8 mouse cellular contexts compared by ENCODE assay signal in genomic region chr11:32693431-32694141, GRCm38 (mm10). TPM values are rescaled to one million over a fixed set of nuclear protein-coding genes. Genes with fewer than 3 reads are reported as not detected.
DNase-seq lines count a peak whose midpoint lies in the region; ATAC-seq lines count a peak whose summit lies in the region.
"Had no signal": no experiment of that assay in that cellular context is flagged by ENCODE, and none has a peak within 500 bp of the region (broad histone marks: within the 10 kb centered on the region; RNA-seq: fewer than 3 reads in every experiment).

No protein-coding gene starts in this region.

- no peak overlapping the region for H3K4me3 ChIP-seq in intestine, embryonic 14.5 days (ENCODE audit: low read depth, low read length)
- H3K4me3 ChIP-seq: embryonic facial prominence, embryonic 15.5 days had no signal

- no peaks in the 10 kb centered on the region for H3K36me3 ChIP-seq in intestine, embryonic 14.5 days (ENCODE audit: control insufficient read depth, insufficient read depth, low read length)
- H3K36me3 ChIP-seq: embryonic facial prominence, embryonic 15.5 days had no signal

- H3K9me3 ChIP-seq in intestine, embryonic 14.5 days (ENCODE audit: control insufficient read depth, low read length) = no peaks in the 10 kb centered on the region
- H3K9me3 ChIP-seq: embryonic facial prominence, embryonic 15.5 days had no signal

- H3K27me3 ChIP-seq in intestine, embryonic 14.5 days (replicated peaks; ENCODE audit: control insufficient read depth, insufficient read depth, low read length) = no peaks in the 10 kb centered on the region
- H3K27me3 ChIP-seq: embryonic facial prominence, embryonic 15.5 days had no signal

- peak; percentile 34 for DNase-seq in kidney, adult 9 months
- DNase-seq in kidney, postnatal 25 days = no peak
- peak; percentile 45 for DNase-seq in CD4-positive, CD25-positive, alpha-beta regulatory T cell, adult 2 months (ENCODE audit: low read depth, low spot score)
- peak; percentile 70 for DNase-seq in NIH3T3 (ENCODE audit: low read depth)
- DNase-seq in intestine, embryonic 14.5 days (ENCODE audit: low spot score) = no peak
- DNase-seq in urinary bladder, adult 2 months (ENCODE audit: low spot score) = no peak
- no peak for DNase-seq in thymus, postnatal 36 days

- H3K4me1 ChIP-seq in intestine, embryonic 14.5 days (replicated peaks; ENCODE audit: control insufficient read depth, insufficient read depth, low read length) = peaks cover 19% of the 10 kb centered on the region

- no peak overlapping the region for H3K9ac ChIP-seq in intestine, embryonic 14.5 days (ENCODE audit: low read length)
- H3K9ac ChIP-seq: embryonic facial prominence, embryonic 15.5 days had no signal

- H3K4me2 ChIP-seq in intestine, embryonic 14.5 days (ENCODE audit: low read length) = no peak overlapping the region
- H3K4me2 ChIP-seq: embryonic facial prominence, embryonic 15.5 days had no signal

- no peak overlapping the region for H3K27ac ChIP-seq in intestine, embryonic 14.5 days (ENCODE audit: low read depth)

- ATAC-seq in intestine, embryonic 14.5 days (replicated peaks; ENCODE audit: low FRiP score, low TSS enrichment, low read depth) = peak; percentile 78

- 45% methylated on average over 7 of the region's 7 CpGs for WGBS in intestine, embryonic 14.5 days

RNA-seq across cellular contexts. Expression of gene Fbxw11, which starts 51.1 kb away (rescaled TPM):
- 69.2 and 72.1 TPM in 2 replicates for polyA plus RNA-seq in intestine, embryonic 14.5 days (2014; fragmentation: Nextera tagmentation; extraction: Ambion mirVana)
- polyA plus RNA-seq in urinary bladder, adult 2 months (2012; rRNA removed) = 49.2 and 52.7 TPM in 2 replicates

Comparison
In these comparisons a context has a peak if more than half of its experiments do, and no peak if none do; other contexts are left out.
1. DNase-seq: peak in kidney, adult 9 months (single experiment), CD4-positive, CD25-positive, alpha-beta regulatory T cell, adult 2 months (single experiment) and NIH3T3 (single experiment); none in kidney, postnatal 25 days (0 of 2), intestine, embryonic 14.5 days (single experiment), urinary bladder, adult 2 months (single experiment) and thymus, postnatal 36 days (0 of 2).